Mouse (Mus musculus): ENCODE data around the gene Slc38a6. TPM values are rescaled to one million over a fixed set of nuclear protein-coding genes. Genes with fewer than 3 reads are reported as not detected.

Gene Slc38a6
- total and polyA plus RNA-seq, 3 experiments = 7.0 to 15.4 (median 10.2) TPM

DNA sequence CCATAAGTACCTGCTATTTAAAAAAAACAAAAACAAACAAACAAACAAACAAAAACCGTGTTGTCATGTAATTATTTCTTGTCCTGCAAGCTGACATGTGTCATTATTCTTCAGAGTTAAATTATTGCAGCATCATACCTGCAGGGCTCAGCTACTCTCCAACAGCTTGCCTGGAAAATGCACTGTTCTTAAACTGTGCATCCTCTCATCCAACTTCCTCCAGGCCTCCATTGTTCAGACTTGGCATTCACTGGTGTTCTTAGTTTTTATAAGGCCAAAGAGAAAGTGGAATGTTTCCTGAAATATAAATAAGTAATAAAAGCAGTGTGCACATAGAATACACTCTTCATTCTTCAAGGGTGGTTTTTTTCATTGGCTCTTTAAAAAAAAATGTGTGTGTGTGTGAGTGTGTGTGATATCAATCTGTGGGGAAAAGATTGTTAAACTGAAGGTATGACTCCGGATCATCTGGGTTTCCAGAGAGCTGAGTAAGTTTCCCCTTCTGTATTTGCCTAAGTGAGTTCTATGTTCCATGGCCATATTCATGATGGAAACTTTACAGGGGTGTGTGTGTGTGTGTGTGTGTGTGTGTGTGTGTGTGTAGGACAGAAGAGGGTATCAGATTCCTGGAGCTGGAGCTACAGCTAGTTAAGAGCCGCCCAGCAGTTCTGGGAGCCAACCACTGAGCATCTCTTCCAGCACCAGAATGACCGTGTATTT, 42.0 kb downstream of the Slc38a6 start (continued):
- TF ChIP-seq MAZ (IDR thresholded peaks at IDR 0.05; ENCODE audit: low read depth, low read length) (no peak), ZC3H11A (IDR thresholded peaks at IDR 0.05; ENCODE audit: low read depth, low read length) (no peak), HCFC1 (IDR thresholded peaks at IDR 0.05; ENCODE audit: low read depth, low read length) (no peak), POLR2A (IDR thresholded peaks at IDR 0.05; ENCODE audit: low read depth, low read length) (no peak), CHD1 (IDR thresholded peaks at IDR 0.05; ENCODE audit: low read depth, low read length) (no peak), ETS1 (conservative IDR thresholded peaks at IDR 0.05; ENCODE audit: low read depth, low read length) (peak; percentile 80), JUN (IDR thresholded peaks at IDR 0.05; ENCODE audit: insufficient read depth, low read depth, low read length) (peak; percentile 22; the same call in 1 of the 2 replicates), CTCF (conservative IDR thresholded peaks at IDR 0.05 in 1 of 2, IDR thresholded peaks at IDR 0.05 in 1 of 2; ENCODE audit: low read depth in 2 of 2, low read length in 2 of 2) (no peak), MEF2A (IDR thresholded peaks at IDR 0.05; ENCODE audit: borderline replicate concordance, low read depth, low read length) (peak; percentile 71; the same call in 1 of the 2 replicates), JUND (conservative IDR thresholded peaks at IDR 0.05; ENCODE audit: low read depth, low read length) (no peak), UBTF (IDR thresholded peaks at IDR 0.05; ENCODE audit: low read depth, low read length) (no peak), NELFE (IDR thresholded peaks at IDR 0.05; ENCODE audit: low read depth, low read length) (no peak), TBP (conservative IDR thresholded peaks at IDR 0.05; ENCODE audit: low read depth, low read length) (no peak), BHLHE40 (IDR thresholded peaks at IDR 0.05; ENCODE audit: low read depth, low read length) (peak; percentile 41; the same call in 1 of the 2 replicates), MAX (IDR thresholded peaks at IDR 0.05; ENCODE audit: low read length) (no peak), E2F4 (IDR thresholded peaks at IDR 0.05; ENCODE audit: insufficient replicate concordance, low read depth, low read length) (no peak)

DNA sequence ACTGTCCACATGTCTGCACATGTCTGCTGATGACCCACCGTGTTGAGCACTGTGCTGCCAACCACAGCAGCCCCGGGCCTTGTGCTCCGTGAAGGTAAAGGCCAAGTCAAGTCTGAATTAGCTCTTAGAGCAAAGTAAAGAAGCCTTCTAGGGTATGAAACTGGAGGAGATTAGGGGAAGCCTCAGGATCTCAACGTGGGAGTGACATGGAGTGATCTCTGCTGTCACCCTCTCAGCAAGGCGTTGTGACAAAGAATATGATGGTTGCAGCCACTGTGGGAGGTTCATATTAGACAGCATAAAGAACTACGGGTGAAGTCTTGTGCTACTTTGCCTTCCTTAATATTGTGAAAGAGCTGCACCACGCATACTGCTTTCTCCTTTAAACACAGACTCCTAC, 43.7 kb downstream of the Slc38a6 start:
- peak; percentile 23; the same call in 1 of the 2 replicates for TF ChIP-seq BHLHE40 (IDR thresholded peaks at IDR 0.05; ENCODE audit: low read depth, low read length)
- no peak for TF ChIP-seq POLR2A (IDR thresholded peaks at IDR 0.05; ENCODE audit: low read depth, low read length)
- Histone ChIP-seq H3K36me3 (replicated peaks in 1 of 2; ENCODE audit: control insufficient read depth in 1 of 2, insufficient read depth in 1 of 2, low read length in 1 of 2) (peaks cover 0 to 18% of the 10 kb centered on the region in 2 experiments), H3K4me2 (ENCODE audit: insufficient read depth, low read depth, poor library complexity, severe bottlenecking) (no peak overlapping the region), H3K27me3 (replicated peaks) (no peaks in the 10 kb centered on the region), H3K27ac (ENCODE audit: insufficient read depth, low read depth) (peak overlapping the region; percentile 18; the same call in 1 of the 2 replicates), H3K9ac (ENCODE audit: insufficient read depth, low read depth) (no peak overlapping the region), H3K4me1 (ENCODE audit: control insufficient read depth in 1 of 2, insufficient read depth in 2 of 2) (peaks cover 19 to 45% of the 10 kb centered on the region in 2 experiments), H3K4me3 (replicated peaks in 1 of 3; ENCODE audit: low read depth in 2 of 3, low read length in 2 of 3, poor library complexity in 1 of 3) (no peak overlapping the region), H3K9me3 (replicated peaks; ENCODE audit: low read length) (no peaks in the 10 kb centered on the region), H3K79me2 (replicated peaks; ENCODE audit: control insufficient read depth, extremely low read depth, insufficient read depth, poor library complexity, severe bottlenecking) (no peaks in the 10 kb centered on the region)
- in situ Hi-C loops (cut with MboI; ENCODE audit: low pct_ligation_motif_present, low pct_unique_long_range_greater_than_20kb, low sequenced_read_pairs) (no loop called here), dilution Hi-C loops (cut with MboI; ENCODE audit: extremely low pct_ligation_motif_present, extremely low pct_unique_long_range_greater_than_20kb, low sequenced_read_pairs) (no loop called here)
- DNase-seq (ENCODE audit: extremely low read depth) = no peak

- H3K9ac ChIP-seq (ENCODE audit: insufficient read depth, low read depth) = no peak overlapping the region
- no peaks in the 10 kb centered on the region for H3K79me2 ChIP-seq (replicated peaks; ENCODE audit: control insufficient read depth, extremely low read depth, insufficient read depth, poor library complexity, severe bottlenecking)
- no peaks in the 10 kb centered on the region for H3K27me3 ChIP-seq (replicated peaks)
- H3K27ac ChIP-seq (ENCODE audit: insufficient read depth, low read depth) = no peak overlapping the region
- no peak overlapping the region for H3K4me2 ChIP-seq (ENCODE audit: insufficient read depth, low read depth, poor library complexity, severe bottlenecking)
- TF ChIP-seq TCF12 (IDR thresholded peaks at IDR 0.05; ENCODE audit: low read depth, low read length) = no peak
- no peak for TF ChIP-seq ZNF384 (IDR thresholded peaks at IDR 0.05; ENCODE audit: low read depth, low read length)
- TF ChIP-seq KAT2A (IDR thresholded peaks at IDR 0.05; ENCODE audit: insufficient replicate concordance, low read length) = no peak
- TF ChIP-seq TBP (conservative IDR thresholded peaks at IDR 0.05; ENCODE audit: low read depth, low read length) = no peak
- TF ChIP-seq ETS1 (conservative IDR thresholded peaks at IDR 0.05; ENCODE audit: low read depth, low read length) = no peak
- peaks cover 10 to 23% of the 10 kb centered on the region in 2 experiments for H3K4me1 ChIP-seq (ENCODE audit: control insufficient read depth in 1 of 2, insufficient read depth in 2 of 2)
- in situ Hi-C loops (cut with MboI; ENCODE audit: low pct_ligation_motif_present, low pct_unique_long_range_greater_than_20kb, low sequenced_read_pairs) (no loop called here), dilution Hi-C loops (cut with MboI; ENCODE audit: extremely low pct_ligation_motif_present, extremely low pct_unique_long_range_greater_than_20kb, low sequenced_read_pairs) (no loop called here)
- peaks cover 0 to 21% of the 10 kb centered on the region in 2 experiments for H3K36me3 ChIP-seq (replicated peaks in 1 of 2; ENCODE audit: control insufficient read depth in 1 of 2, insufficient read depth in 1 of 2, low read length in 1 of 2)
- H3K4me3 ChIP-seq (replicated peaks in 1 of 3; ENCODE audit: low read depth in 2 of 3, low read length in 2 of 3, poor library complexity in 1 of 3) = no peak overlapping the region
- no peak for DNase-seq (ENCODE audit: extremely low read depth)
- no peaks in the 10 kb centered on the region for H3K9me3 ChIP-seq (replicated peaks; ENCODE audit: low read length)
Observed at GRCm38 (mm10) chr12:73332701-73333100, 46.1 kb downstream of the Slc38a6 start.
